Mouse (Mus musculus): ENCODE measurements around the gene Zfp444. TPM values are rescaled to one million over a fixed set of nuclear protein-coding genes. Genes with fewer than 3 reads are reported as not detected.
"Not testable (repeated sequence)": the region's sequence is repeated elsewhere in the genome, so short reads cannot be mapped to it uniquely, and the experiment has no call there.

Gene Zfp444
- polyA plus RNA-seq, 1 experiment from 2014 or later, result 83.6 TPM

- not testable (repeated sequence) for H3K9ac ChIP-seq; H3K36me3 ChIP-seq; H3K4me3 ChIP-seq; ATAC-seq (ENCODE audit: low FRiP score); H3K9me3 ChIP-seq (replicated peaks); H3K27ac ChIP-seq; H3K4me2 ChIP-seq (replicated peaks); H3K27me3 ChIP-seq; H3K4me1 ChIP-seq
- WGBS, result 28% methylated on average over 1 of the region's 1 CpGs
Observed at GRCm38 (mm10) chr7:6240841-6241425, 68.9 kb downstream of the Zfp444 start.

Other genes with a start within 250 kb of the Zfp444 start
- gene Vmn1r65, start 161.2 kb upstream of the Zfp444 start, polyA plus RNA-seq (2016; fragmentation: Nextera tagmentation; extraction: Ambion mirVana), result not detected in 2 replicates
- not detected in 2 replicates for gene Nlrp4c, start 127.1 kb upstream of the Zfp444 start, polyA plus RNA-seq (2016; fragmentation: Nextera tagmentation; extraction: Ambion mirVana)
- 32.5 and 34.8 TPM in 2 replicates for gene Zfp787, start 16.2 kb upstream of the Zfp444 start, polyA plus RNA-seq (2016; fragmentation: Nextera tagmentation; extraction: Ambion mirVana)
- gene Galp, start 24.9 kb downstream of the Zfp444 start, polyA plus RNA-seq (2016; fragmentation: Nextera tagmentation; extraction: Ambion mirVana), result not detected in 2 replicates
- not detected in 2 replicates for gene Zscan5b, start 50.1 kb downstream of the Zfp444 start, polyA plus RNA-seq (2016; fragmentation: Nextera tagmentation; extraction: Ambion mirVana)
- gene Epp13, start 80.5 kb downstream of the Zfp444 start, polyA plus RNA-seq (2016; fragmentation: Nextera tagmentation; extraction: Ambion mirVana), result not detected in 2 replicates
- gene Zfp667, start 114.4 kb downstream of the Zfp444 start, polyA plus RNA-seq (2016; fragmentation: Nextera tagmentation; extraction: Ambion mirVana), result 15.5 and 19.7 TPM in 2 replicates
- 10.8 and 12.1 TPM in 2 replicates for gene Zfp583, start 159.1 kb downstream of the Zfp444 start, polyA plus RNA-seq (2016; fragmentation: Nextera tagmentation; extraction: Ambion mirVana)
- gene Gm3854, start 171.5 kb downstream of the Zfp444 start, polyA plus RNA-seq (2016; fragmentation: Nextera tagmentation; extraction: Ambion mirVana), result 4.8 and 5.4 TPM in 2 replicates
- 2.8 and 3.0 TPM in 2 replicates for gene Zfp78, start 191.1 kb downstream of the Zfp444 start, polyA plus RNA-seq (2016; fragmentation: Nextera tagmentation; extraction: Ambion mirVana)
- 15.9 and 16.4 TPM in 2 replicates for gene Zfp28, start 211.1 kb downstream of the Zfp444 start, polyA plus RNA-seq (2016; fragmentation: Nextera tagmentation; extraction: Ambion mirVana)
- 1.5 TPM in 2 replicates for gene Smim17, start 226.5 kb downstream of the Zfp444 start, polyA plus RNA-seq (2016; fragmentation: Nextera tagmentation; extraction: Ambion mirVana)
- not detected in 2 replicates for gene Gm20715, start 238.1 kb downstream of the Zfp444 start, polyA plus RNA-seq (2016; fragmentation: Nextera tagmentation; extraction: Ambion mirVana)